Mouse (Mus musculus): ENCODE data around the gene Zfp94. TPM values are rescaled to one million over a fixed set of nuclear protein-coding genes. Genes with fewer than 3 reads are reported as not detected.

Zfp94 gene
- 12.8 and 15.4 TPM in 2 replicates for polyA plus RNA-seq (2014; fragmentation: Nextera tagmentation; extraction: Ambion mirVana)

GRCm38 (mm10) chr7:24316567-24317092 lies at the start of gene Zfp94:
Gene Zfp94 (minus strand): TSS chr7:24316666.
- Histone ChIP-seq H3K27ac (ENCODE audit: low read depth, low read length) (peak within 1 kb of the TSS; percentile 58), H3K4me2 (replicated peaks; ENCODE audit: low read depth, low read length) (peak within 1 kb of the TSS; percentile 80), H3K36me3 (ENCODE audit: control insufficient read depth, insufficient read depth, low read length) (no peaks in the 10 kb centered on the region), H3K27me3 (ENCODE audit: control insufficient read depth, insufficient read depth, low read length) (no peaks in the 10 kb centered on the region), H3K4me3 (ENCODE audit: low read depth, low read length) (peak within 1 kb of the TSS; percentile 53), H3K4me1 (replicated peaks; ENCODE audit: control insufficient read depth, insufficient read depth, low read length) (no peaks in the 10 kb centered on the region), H3K9me3 (ENCODE audit: control insufficient read depth, low read length) (no peaks in the 10 kb centered on the region), H3K9ac (ENCODE audit: low read depth, low read length) (peak within 1 kb of the TSS; percentile 77)
- 1% methylated on average over 33 of the region's 33 CpGs for whole genome bisulfite sequencing
- DNase-seq (ENCODE audit: low spot score) (peak; percentile 96), ATAC-seq (ENCODE audit: low FRiP score) (peak; percentile 96)

DNA sequence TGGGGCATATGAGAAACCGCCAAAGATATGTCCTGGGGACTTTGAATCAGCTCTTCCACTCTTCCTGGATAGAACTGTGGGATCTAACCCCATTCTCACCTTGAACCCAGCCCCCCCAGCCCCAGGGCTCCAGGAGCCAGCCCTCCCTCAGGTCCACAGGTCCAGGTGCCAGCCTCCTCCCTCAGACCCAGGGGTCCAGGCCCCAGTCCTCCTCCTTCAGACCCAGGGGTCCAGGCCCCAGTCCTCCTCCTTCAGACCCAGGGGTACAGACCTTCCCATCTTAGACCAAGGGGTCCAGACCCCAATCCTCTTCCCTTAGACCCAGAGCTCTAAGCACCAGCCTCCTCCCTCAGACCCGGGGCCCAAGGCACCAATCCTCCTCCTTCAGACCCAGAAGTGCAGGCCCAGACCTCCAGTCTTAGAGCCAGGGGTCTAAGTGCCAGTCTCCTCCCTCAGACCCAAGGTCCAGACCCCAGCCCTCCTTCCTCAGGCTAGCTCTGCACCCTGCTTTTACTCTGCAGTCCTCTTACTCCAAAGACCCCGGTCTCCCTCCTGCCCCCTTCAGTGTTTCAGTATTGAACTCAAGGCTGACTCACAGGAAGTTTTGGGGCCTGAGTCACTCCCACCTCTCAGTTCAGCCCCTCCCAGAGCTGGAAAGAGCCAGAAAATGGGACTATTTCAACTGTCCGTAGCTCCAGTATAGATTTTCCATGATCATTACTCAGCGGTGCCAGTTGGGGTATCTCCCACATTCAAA lies 49.0 kb upstream of the Zfp94 start:
- no peaks in the 10 kb centered on the region for H3K36me3 ChIP-seq (ENCODE audit: control insufficient read depth, insufficient read depth, low read length)
- H3K27ac ChIP-seq (ENCODE audit: low read depth, low read length) = no peak overlapping the region
- ATAC-seq (ENCODE audit: low FRiP score) (peak; percentile 33; the same call in 1 of the 2 replicates), DNase-seq (ENCODE audit: low spot score) (no peak)
- no peaks in the 10 kb centered on the region for H3K9me3 ChIP-seq (ENCODE audit: control insufficient read depth, low read length)
- 85% methylated on average over 5 of the region's 5 CpGs for WGBS
- H3K27me3 ChIP-seq (ENCODE audit: control insufficient read depth, insufficient read depth, low read length) = no peaks in the 10 kb centered on the region
- 0 out of 2 replicates have a peak overlapping the region, but pooled peaks have one; percentile 11 for H3K9ac ChIP-seq (ENCODE audit: low read depth, low read length)
- H3K4me3 ChIP-seq (ENCODE audit: low read depth, low read length) = no peak overlapping the region
- no peaks in the 10 kb centered on the region for H3K4me1 ChIP-seq (replicated peaks; ENCODE audit: control insufficient read depth, insufficient read depth, low read length)
- H3K4me2 ChIP-seq (replicated peaks; ENCODE audit: low read depth, low read length) = no peak overlapping the region

DNA sequence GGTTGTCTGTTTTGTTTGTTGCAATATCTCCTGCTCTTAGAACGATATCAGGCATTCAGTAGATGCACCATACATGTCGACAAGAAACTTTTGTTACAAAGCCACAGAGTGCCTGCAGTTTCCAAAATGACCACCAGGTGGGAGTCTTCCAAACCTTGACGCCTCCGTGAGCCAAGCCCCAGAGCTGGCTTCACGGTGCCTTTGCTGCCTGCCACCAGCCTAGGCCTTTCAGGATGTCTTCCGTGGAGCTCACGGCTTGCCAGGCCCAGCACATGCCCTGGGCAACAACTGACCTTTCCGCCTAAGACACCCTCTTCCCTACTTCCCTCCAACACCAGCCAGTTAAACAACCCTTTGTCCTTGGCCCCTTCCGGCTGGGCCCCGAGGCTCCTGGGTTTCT lies 48.4 kb upstream of the Zfp94 start:
- H3K36me3 ChIP-seq (ENCODE audit: control insufficient read depth, insufficient read depth, low read length) = no peaks in the 10 kb centered on the region
- H3K9me3 ChIP-seq (ENCODE audit: control insufficient read depth, low read length) = no peaks in the 10 kb centered on the region
- DNase-seq (ENCODE audit: low spot score) (peak; percentile 95), ATAC-seq (ENCODE audit: low FRiP score) (peak; percentile 63; the same call in 1 of the 2 replicates)
- H3K4me1 ChIP-seq (replicated peaks; ENCODE audit: control insufficient read depth, insufficient read depth, low read length) = no peaks in the 10 kb centered on the region
- no peaks in the 10 kb centered on the region for H3K27me3 ChIP-seq (ENCODE audit: control insufficient read depth, insufficient read depth, low read length)
- no peak overlapping the region for H3K27ac ChIP-seq (ENCODE audit: low read depth, low read length)
- no peak overlapping the region for H3K4me3 ChIP-seq (ENCODE audit: low read depth, low read length)
- 25% methylated on average over 10 of the region's 10 CpGs for WGBS
- no peak overlapping the region for H3K4me2 ChIP-seq (replicated peaks; ENCODE audit: low read depth, low read length)
- no peak overlapping the region for H3K9ac ChIP-seq (ENCODE audit: low read depth, low read length)

- Histone ChIP-seq H3K27ac (ENCODE audit: low read depth, low read length) (no peak overlapping the region), H3K9ac (ENCODE audit: low read depth, low read length) (no peak overlapping the region), H3K4me1 (replicated peaks; ENCODE audit: control insufficient read depth, insufficient read depth, low read length) (no peaks in the 10 kb centered on the region), H3K36me3 (ENCODE audit: control insufficient read depth, insufficient read depth, low read length) (no peaks in the 10 kb centered on the region), H3K9me3 (ENCODE audit: control insufficient read depth, low read length) (no peaks in the 10 kb centered on the region), H3K4me2 (replicated peaks; ENCODE audit: low read depth, low read length) (no peak overlapping the region), H3K4me3 (ENCODE audit: low read depth, low read length) (no peak overlapping the region), H3K27me3 (ENCODE audit: control insufficient read depth, insufficient read depth, low read length) (no peaks in the 10 kb centered on the region)
- no peak for ATAC-seq (ENCODE audit: low FRiP score)
- peak; percentile 65 for DNase-seq (ENCODE audit: low spot score)
- 25% methylated on average over 6 of the region's 7 CpGs for WGBS
Observed at GRCm38 (mm10) chr7:24363228-24363627, 46.8 kb upstream of the Zfp94 start.

DNA sequence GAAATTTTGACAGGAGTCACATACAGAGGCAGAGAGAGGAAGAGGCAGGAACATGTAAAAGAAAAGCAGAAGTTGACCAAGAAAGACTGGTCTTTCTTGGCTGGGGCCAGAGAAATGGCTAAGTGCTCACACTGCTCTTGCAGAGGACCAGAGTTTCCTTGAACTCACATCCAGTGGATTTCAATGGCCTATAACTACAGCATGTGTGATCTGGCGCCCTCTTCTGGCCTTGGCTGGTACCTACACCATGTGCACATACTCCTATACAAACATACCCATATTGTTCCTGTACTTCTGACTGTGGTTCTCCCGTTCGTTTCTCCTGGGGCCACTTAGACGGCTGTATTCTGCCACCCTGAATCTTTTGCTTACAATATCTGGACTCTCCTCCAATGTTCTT lies 44.5 kb upstream of the Zfp94 start:
- ATAC-seq (ENCODE audit: low FRiP score) (no peak), DNase-seq (ENCODE audit: low spot score) (no peak)
- Histone ChIP-seq H3K9ac (ENCODE audit: low read depth, low read length) (no peak overlapping the region), H3K9me3 (ENCODE audit: control insufficient read depth, low read length) (0 out of 2 replicates have a peak, but pooled peaks cover 3% of the 10 kb centered on the region), H3K4me3 (ENCODE audit: low read depth, low read length) (no peak overlapping the region), H3K4me2 (replicated peaks; ENCODE audit: low read depth, low read length) (no peak overlapping the region), H3K27me3 (ENCODE audit: control insufficient read depth, insufficient read depth, low read length) (no peaks in the 10 kb centered on the region), H3K4me1 (replicated peaks; ENCODE audit: control insufficient read depth, insufficient read depth, low read length) (no peaks in the 10 kb centered on the region), H3K36me3 (ENCODE audit: control insufficient read depth, insufficient read depth, low read length) (no peaks in the 10 kb centered on the region), H3K27ac (ENCODE audit: low read depth, low read length) (no peak overlapping the region)
- WGBS = 68% methylated on average over 4 of the region's 4 CpGs

- Histone ChIP-seq H3K9me3 (ENCODE audit: control insufficient read depth, low read length) (0 out of 2 replicates have a peak, but pooled peaks cover 3% of the 10 kb centered on the region), H3K4me1 (replicated peaks; ENCODE audit: control insufficient read depth, insufficient read depth, low read length) (no peaks in the 10 kb centered on the region), H3K4me3 (ENCODE audit: low read depth, low read length) (no peak overlapping the region), H3K36me3 (ENCODE audit: control insufficient read depth, insufficient read depth, low read length) (no peaks in the 10 kb centered on the region), H3K9ac (ENCODE audit: low read depth, low read length) (no peak overlapping the region), H3K27me3 (ENCODE audit: control insufficient read depth, insufficient read depth, low read length) (no peaks in the 10 kb centered on the region), H3K27ac (ENCODE audit: low read depth, low read length) (no peak overlapping the region), H3K4me2 (replicated peaks; ENCODE audit: low read depth, low read length) (no peak overlapping the region)
- 29% methylated on average over 9 of the region's 9 CpGs for WGBS
- no peak for ATAC-seq (ENCODE audit: low FRiP score)
- peak; percentile 68 for DNase-seq (ENCODE audit: low spot score)
Observed at GRCm38 (mm10) chr7:24359269-24359668, 42.8 kb upstream of the Zfp94 start.

DNA sequence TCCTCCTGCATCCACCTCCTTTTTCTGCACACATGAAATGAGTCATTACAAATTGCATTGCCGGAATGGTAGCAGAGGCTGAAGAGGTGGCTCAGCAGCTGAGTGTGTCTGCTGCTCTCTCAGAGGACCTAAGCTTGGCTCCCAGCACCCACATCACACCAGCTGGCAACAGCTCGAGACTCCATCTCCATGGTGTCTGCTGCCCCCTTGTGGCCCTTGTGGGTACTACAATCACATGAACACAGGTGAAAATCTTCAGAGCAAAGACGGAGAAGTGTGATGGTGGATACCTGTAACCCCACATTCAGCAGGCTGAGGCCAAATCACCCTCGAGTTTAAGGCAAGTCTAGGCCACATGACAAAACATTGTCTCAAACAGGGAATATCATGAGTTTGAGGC lies 41.4 kb upstream of the Zfp94 start:
- Histone ChIP-seq H3K36me3 (ENCODE audit: control insufficient read depth, insufficient read depth, low read length) (no peaks in the 10 kb centered on the region), H3K9me3 (ENCODE audit: control insufficient read depth, low read length) (0 out of 2 replicates have a peak, but pooled peaks cover 3% of the 10 kb centered on the region), H3K27ac (ENCODE audit: low read depth, low read length) (no peak overlapping the region), H3K27me3 (ENCODE audit: control insufficient read depth, insufficient read depth, low read length) (no peaks in the 10 kb centered on the region), H3K9ac (ENCODE audit: low read depth, low read length) (no peak overlapping the region), H3K4me2 (replicated peaks; ENCODE audit: low read depth, low read length) (no peak overlapping the region), H3K4me3 (ENCODE audit: low read depth, low read length) (no peak overlapping the region), H3K4me1 (replicated peaks; ENCODE audit: control insufficient read depth, insufficient read depth, low read length) (no peaks in the 10 kb centered on the region)
- no peak for ATAC-seq (ENCODE audit: low FRiP score)
- DNase-seq (ENCODE audit: low spot score) = no peak
- 51% methylated on average over 4 of the region's 4 CpGs for WGBS

DNA sequence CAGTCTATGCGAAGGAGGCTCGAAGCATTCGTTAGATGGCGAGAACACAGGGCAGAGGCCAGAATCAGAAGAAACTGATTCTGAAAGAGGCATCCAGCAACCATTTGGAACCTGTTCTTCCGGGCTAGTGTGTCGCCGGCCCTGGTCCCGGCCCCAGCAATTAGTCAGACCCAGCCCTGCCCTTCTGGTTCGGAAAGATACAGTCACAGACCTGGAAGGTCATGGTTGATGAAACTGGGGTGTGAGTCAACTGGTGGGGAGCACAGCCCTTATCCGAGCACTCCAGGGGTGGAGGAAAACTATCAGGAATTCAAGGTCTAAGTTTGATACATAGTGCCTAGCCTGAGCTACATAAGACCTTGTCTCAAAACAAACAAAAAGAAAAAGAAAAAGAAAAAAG lies 39.6 kb upstream of the Zfp94 start:
- no peak overlapping the region for H3K27ac ChIP-seq (ENCODE audit: low read depth, low read length)
- no peaks in the 10 kb centered on the region for H3K4me1 ChIP-seq (replicated peaks; ENCODE audit: control insufficient read depth, insufficient read depth, low read length)
- ATAC-seq (ENCODE audit: low FRiP score) (no peak), DNase-seq (ENCODE audit: low spot score) (no peak)
- 82% methylated on average over 10 of the region's 10 CpGs for WGBS
- no peak overlapping the region for H3K9ac ChIP-seq (ENCODE audit: low read depth, low read length)
- H3K4me2 ChIP-seq (replicated peaks; ENCODE audit: low read depth, low read length) = no peak overlapping the region
- H3K27me3 ChIP-seq (ENCODE audit: control insufficient read depth, insufficient read depth, low read length) = no peaks in the 10 kb centered on the region
- no peaks in the 10 kb centered on the region for H3K36me3 ChIP-seq (ENCODE audit: control insufficient read depth, insufficient read depth, low read length)
- H3K4me3 ChIP-seq (ENCODE audit: low read depth, low read length) = no peak overlapping the region
- 0 out of 2 replicates have a peak, but pooled peaks cover 3% of the 10 kb centered on the region for H3K9me3 ChIP-seq (ENCODE audit: control insufficient read depth, low read length)

- Histone ChIP-seq H3K27me3 (ENCODE audit: control insufficient read depth, insufficient read depth, low read length) (no peaks in the 10 kb centered on the region), H3K9ac (ENCODE audit: low read depth, low read length) (no peak overlapping the region), H3K4me1 (replicated peaks; ENCODE audit: control insufficient read depth, insufficient read depth, low read length) (no peaks in the 10 kb centered on the region), H3K27ac (ENCODE audit: low read depth, low read length) (no peak overlapping the region), H3K9me3 (ENCODE audit: control insufficient read depth, low read length) (0 out of 2 replicates have a peak, but pooled peaks cover 3% of the 10 kb centered on the region), H3K4me2 (replicated peaks; ENCODE audit: low read depth, low read length) (no peak overlapping the region), H3K36me3 (ENCODE audit: control insufficient read depth, insufficient read depth, low read length) (no peaks in the 10 kb centered on the region), H3K4me3 (ENCODE audit: low read depth, low read length) (no peak overlapping the region)
- ATAC-seq (ENCODE audit: low FRiP score) (no peak), DNase-seq (ENCODE audit: low spot score) (no peak)
- WGBS = 85% methylated on average over 6 of the region's 6 CpGs
Observed at GRCm38 (mm10) chr7:24355646-24356045, 39.2 kb upstream of the Zfp94 start.
